Mouse (Mus musculus) urinary bladder, postnatal 4 days (tissue): ENCODE measurements around the gene Themis3.
A peak's percentile ranks its signal among the peaks of the same experiment; 100 is the strongest.

ENCODE experiments used
- DNase-seq, 2 experiments: peaks; one replicate each; pipeline ENCODE4 v3.0.0; 2021 to 2022; ENCODE audit warnings: low spot score in 2 of 2

The Themis3 gene

GRCm38 (mm10) chr17:66594435-66594834, at the start of gene Themis3:
TSS of gene Themis3 (minus strand) at chr17:66594621.
- no peak for DNase-seq

- no peak for DNase-seq
These were observed 43.7 kb upstream of the Themis3 start for GRCm38 (mm10) chr17:66637951-66638722.

DNA sequence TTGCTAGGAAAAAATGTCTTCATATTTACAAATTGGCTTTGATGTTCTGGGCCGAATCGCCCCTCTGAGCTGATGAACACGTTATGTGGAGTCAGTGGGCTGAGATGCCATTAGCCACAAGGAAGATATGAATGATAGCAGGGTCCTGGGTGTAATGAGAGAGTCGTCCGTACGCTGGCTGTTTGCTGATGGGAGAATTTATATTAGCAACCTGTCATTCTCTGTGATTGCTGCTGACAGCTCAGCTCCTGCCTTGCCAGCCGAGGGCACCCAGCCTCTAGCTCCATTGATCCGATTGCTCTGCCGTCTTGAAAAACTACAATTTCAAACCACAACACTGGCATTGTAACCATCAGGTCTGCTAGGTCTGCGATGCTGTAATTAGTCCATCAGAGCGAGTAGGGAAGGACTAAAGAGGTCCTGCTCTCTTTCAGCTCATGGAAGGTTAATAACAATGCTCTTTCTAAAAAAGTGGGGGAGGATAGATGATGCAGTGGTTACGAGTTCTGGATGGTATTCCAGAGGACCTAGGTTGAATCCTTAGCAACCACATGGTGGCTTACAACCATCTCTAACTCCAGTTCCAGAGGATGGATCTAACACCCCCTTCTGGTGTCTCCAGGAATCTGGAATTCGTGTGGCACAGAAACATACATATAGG, 25.7 kb upstream of the Themis3 start:
- no peak for DNase-seq

GRCm38 (mm10) chr17:66619255-66619826, 24.9 kb upstream of the Themis3 start:
- no peak for DNase-seq

GRCm38 (mm10) chr17:66610032-66610431, 15.6 kb upstream of the Themis3 start:
- no peak for DNase-seq

- no peak for DNase-seq
These were observed 10.5 kb upstream of the Themis3 start for GRCm38 (mm10) chr17:66604931-66605330.

- no peak for DNase-seq
These were observed 6.8 kb upstream of the Themis3 start for GRCm38 (mm10) chr17:66601171-66601570.

DNA sequence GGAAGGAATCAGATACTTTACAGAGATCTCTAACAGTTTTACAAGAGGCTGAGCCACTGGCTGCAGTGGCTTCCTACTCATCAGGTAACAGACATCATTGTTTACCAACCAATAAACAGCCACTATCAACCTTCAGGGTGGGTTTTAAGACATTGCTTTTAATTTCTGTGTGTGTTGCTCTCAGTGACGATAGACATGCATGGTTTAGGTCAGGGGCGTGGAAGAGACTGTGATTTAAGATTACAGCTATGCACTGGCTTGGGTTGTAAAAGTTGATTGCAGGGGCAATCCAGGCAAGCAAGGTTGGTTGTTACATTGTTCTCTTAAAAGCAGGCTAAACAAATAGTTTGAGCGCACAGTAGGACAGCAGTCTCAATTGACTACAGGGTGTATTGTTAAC, 1.4 kb upstream of the Themis3 start:
- DNase-seq, result no peak

DNA sequence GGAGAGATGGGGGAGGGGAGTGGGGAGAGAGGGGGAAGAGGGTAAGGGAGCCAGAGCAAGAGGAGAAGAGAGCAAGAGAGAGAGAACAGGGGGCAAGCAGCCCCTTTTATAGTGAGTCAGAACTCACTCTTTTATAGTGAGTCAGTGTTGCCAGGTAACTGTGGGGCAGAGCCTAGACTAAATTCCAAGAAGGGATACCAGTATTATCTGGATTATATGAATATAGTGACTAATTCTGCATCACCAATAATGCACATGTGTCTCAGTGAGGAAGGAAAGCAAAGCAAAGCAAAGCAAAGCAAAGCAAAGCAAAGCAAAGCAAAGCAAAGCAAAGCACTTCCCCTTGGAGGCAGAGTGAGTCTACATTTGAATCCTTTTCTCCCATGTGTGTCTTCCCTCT, 835 bp upstream of the Themis3 start:
- no peak for DNase-seq

DNA sequence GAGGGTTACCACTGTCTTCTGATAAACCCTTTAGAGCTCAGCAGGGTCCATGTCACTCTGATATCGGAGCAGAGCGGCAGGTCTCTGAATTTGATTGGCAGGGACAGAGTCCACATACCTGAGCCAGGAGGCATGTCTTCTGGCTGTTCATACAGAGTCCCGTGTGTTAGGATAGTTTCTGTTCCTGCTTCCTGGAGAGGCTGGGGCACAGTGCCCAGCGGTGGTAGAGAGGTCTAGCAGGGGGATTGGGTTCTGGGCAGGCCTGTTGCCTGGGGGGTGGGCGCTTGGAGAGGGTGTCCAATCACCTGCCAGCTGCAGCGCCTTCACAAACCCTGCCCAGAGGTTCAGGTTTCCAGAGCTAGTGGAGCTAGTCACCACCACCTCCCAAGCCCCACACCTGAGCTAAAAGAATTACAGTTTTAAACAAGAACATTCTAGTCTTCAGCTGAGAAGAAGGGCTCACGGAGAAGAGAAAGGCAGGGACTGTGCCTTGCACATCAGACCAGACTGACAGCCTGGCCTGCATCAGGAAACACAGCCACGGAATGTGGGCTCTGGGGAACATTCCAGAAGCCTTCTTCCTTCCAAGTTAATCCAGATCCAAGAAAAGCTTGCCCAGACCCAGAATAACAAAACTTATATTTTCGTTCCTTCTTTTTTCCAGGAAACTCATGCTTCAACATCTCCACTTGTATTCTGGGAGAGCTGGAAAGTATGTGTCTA, 3.9 kb downstream of the Themis3 start:
- no peak for DNase-seq

DNA sequence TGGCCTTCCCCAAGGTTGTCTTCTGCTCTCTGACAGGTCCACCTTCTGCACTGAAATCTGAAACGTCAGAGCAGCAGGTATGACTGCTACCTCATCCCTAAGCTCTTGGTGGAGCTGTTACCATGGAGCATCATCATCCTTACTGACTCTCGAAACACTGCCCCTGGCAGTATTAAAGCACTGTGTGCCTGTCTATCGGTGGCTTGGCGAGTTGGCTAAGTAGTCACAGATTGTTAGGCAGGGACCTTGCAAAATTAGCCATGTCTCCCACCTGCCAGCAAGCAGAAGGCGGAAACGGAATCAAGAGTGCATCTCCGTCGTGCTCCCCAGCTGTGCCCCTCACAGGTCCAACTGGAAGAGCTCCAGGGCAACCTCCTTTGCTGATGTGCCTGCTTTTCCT, 4.6 kb downstream of the Themis3 start:
- no peak for DNase-seq

DNA sequence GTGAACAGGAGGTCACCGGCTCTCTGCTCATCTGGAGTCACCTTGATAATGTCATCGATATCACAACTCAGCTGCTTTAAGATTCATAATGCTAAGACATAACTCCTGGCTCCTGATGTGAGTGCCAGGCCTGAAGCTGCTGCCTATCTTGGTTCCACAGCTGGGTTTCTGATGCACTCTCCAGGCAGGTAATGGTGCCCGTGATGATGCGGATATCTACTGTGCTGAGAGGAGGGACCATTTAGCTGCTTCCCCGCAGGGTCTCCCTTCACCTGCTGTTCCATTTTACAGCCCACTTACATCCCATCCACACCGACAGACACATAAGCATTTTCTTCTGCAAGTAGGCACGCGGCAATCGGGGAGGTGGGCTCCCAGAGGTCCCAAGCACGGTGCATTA, 7.7 kb downstream of the Themis3 start:
- peak in 1 of 2 experiments; percentile 17 for DNase-seq

GRCm38 (mm10) chr17:66586078-66586477, 8.3 kb downstream of the Themis3 start:
- peak in 1 of 2 experiments; percentile 52 for DNase-seq

DNA sequence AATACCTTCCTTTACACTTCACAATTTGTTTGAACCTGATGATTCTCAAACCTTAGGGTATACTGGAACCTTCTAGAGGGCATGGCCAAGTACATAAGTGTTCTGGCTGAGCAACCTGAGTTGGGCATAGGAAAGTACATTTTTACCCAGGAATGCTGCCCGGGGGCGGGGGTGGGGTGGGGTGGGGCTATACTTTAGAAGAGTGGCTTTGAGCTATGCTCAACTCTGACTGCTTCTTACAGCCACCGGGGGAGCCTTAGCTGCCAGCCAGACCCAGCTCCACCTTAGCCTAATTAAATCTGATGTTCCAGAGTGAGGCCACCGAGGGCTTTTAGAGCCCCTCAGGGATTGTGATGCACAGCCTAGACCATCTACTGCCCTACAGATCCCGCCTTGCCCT, 13.4 kb downstream of the Themis3 start:
- DNase-seq, result no peak

DNA sequence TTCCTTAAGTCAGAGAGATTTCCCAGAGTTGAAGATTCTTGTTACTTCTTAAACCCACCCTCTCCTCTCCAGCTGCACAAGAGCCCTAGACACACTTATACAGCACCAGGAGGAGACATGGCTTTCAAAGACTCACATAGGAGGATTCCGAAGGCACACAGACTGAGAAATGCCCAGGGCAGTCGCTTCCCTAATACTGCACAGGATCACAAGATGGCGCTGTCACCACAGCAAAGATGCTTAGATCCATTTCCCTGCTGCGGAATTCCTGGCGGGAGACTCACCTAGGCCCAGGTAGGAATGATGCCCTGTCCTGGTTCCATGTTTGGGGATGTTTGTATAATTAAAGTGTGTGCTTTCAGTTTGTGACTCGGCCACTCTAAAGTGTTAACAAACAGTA, 16.4 kb downstream of the Themis3 start:
- no peak for DNase-seq

GRCm38 (mm10) chr17:66577507-66577906, 16.9 kb downstream of the Themis3 start:
- DNase-seq, result no peak

- DNase-seq, result no peak
These were observed 21.8 kb downstream of the Themis3 start for GRCm38 (mm10) chr17:66572677-66573060.

GRCm38 (mm10) chr17:66571860-66572676, 22.4 kb downstream of the Themis3 start:
- DNase-seq, result no peak

GRCm38 (mm10) chr17:66564213-66564612, 30.2 kb downstream of the Themis3 start:
- DNase-seq, result peak in 1 of 2 experiments; percentile 21

DNA sequence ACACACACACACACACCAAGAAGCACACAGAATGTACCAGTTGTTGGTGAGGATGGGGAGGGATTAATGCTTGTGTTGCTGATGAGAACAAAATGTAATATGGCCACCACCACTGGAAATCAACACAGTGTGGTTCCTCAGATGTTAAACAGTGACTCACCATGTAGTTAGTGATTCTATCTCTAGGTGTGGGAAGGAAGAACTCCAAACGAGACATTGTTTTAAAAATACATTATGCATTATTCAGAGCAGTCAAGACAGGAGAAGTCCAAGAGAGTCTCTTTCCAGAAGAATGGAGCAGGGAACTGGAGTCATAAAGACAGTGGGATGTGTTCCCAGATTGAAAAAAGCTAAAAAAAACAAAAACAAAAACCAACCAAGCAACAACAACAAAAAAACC, 30.9 kb downstream of the Themis3 start:
- no peak for DNase-seq

DNA sequence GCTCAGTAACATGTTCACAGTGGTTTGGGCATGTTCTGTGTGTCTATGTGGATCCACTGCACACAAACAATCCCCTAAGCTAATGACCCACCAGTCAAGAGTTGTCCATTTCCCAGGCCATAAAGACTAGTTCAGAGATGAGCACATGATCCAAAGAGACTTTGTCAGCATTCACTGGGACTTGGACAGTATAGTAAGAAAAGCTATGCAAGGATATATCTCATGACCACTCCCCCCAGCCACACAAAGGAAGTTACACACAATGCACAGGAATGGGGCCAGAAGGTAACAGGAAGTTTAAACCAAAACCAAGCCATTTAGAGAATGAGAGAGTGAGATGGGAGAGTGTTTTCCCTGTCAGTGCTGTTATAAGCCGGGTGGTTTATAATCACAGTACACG, 33.0 kb downstream of the Themis3 start:
- no peak for DNase-seq
